Mouse (Mus musculus) CD8-positive naive resting alpha-beta T cell, adult 2 months (primary cell): ENCODE results near the gene Pfkfb2.
"Not testable (repeated sequence)": the region's sequence is repeated elsewhere in the genome, so short reads cannot be mapped to it uniquely, and the experiment has no call there.

Experiments used
- DNase-seq, 2 experiments: peaks; one replicate each; pipeline ENCODE4 v3.0.0; 2022; ENCODE audit warnings: low read depth in 2 of 2, low spot score in 2 of 2

Gene Pfkfb2

DNA sequence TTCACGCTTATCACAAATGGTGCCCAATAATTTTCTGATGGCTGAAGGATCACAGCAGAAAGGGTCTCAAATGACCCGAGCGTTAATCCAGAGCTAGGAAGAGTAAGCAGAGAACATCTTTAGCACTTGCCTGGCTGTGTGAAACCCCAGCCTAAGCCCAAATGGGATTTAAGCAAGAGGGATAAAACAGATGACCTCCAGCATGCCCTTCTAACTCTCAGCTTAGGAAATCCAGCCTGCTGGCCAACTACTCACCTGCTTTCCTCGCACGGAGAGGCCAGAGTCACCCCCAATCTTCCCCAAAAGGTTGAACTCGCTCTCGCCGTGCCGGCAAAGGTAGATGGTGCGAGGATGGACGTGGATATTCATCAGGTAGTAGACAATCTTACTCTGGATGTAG lies 27.1 kb downstream of the Pfkfb2 start:
- DNase-seq = no peak

DNA sequence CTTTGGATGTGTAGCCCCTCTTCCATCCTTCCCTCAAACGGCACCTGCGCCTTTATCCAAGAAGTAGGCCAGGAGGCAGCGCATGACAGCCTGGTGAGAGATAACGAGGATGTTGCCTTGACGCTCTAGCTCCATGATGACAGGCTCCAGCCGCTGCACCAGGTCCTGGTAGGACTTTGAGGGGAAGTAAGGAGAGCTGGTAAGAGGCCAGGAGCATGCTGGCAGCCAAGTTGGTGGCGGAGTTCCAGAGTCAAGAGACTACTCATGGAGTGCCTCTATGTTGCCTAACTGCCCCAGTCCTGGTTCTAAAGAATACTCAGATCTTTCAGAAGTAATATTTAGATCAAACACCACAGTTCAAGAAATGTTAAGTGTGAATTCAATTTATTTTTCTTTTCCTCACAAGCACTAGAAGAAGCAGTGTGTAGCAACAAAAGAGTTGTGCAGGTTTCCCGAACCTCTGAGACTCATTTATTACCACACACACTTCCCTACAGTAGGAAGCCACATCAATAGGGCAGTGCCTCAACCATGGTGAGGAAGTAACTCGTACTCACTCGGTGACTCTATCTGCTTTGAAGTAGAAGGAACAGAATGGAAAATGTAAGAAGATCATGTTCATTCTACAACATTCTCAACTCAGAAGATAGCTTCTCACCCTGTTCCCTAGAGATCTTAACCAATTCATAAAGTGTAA lies 29.0 kb downstream of the Pfkfb2 start:
- DNase-seq = no peak

DNA sequence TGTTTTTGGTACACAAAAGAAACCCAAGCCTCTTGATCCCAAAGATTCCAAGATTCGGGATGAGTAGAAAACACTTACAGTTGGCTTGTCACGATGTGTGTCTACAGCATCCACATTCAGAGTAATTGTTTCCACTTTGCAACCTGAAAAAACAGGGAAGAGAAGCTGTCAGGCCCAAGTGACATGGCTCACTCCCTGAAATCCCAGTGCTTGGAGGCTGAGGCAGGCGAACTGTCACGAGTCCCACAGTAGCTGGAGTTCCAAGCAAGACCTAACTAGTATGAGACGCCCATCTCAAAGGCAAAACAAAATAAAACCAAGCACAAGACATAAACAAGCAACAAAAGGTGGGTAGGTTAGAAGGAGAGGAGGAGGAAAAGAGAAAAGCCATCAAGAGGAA lies 30.5 kb downstream of the Pfkfb2 start:
- no peak for DNase-seq

DNA sequence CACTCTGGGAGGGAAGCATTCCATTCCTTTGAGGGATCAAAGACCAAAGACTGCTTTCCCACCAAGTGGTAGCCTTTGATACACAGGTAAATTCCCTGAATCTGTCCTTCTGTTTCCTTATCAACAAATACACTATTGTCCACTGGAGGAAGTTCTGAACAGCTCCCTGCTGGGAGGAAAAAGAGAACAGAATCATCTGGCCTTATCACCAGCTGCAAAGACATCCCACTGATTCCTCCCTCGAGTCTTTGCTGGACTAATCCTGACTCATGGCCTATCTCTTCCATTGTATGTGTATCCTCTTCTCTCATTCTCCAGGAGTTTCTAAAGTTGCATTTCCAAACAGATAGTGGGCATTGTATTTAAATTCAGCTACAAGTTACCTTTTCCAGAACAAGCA lies 45.1 kb downstream of the Pfkfb2 start:
- no peak for DNase-seq

DNA sequence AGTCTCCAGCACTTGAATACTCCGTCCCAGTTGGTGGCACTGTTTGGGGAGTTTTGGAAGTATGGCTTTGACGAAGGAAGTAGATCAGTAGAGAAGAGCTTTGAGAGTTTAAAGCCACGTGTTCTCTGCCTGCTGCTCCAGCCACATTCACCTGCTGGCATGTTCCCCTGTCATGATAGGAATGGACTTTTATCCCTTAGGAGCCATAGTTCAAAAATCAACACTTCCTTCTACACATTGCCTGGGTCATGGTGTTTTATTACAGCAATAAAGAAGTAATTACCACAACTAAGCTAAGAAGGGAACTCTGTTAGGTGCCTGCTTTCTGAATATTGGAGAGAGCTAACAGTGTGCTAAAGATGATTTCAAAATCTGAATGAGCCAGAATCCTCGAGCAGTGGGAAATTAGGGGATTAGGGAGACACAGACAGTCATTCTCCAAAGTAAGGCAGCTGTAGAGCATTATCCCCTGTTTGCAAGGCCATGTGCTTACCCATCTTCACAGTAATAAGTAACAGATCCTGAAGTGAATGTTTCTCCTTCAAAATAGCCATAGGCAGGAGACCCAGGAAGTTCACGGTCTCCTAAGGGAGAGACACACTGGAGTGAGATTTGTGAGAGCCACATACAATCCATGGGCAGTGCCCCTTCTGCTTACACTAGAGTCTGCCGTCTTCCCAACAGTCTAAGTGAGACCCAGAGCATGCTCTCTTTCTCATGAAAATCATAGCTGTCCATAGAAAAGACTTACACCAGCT lies 47.2 kb downstream of the Pfkfb2 start:
- no peak for DNase-seq

DNA sequence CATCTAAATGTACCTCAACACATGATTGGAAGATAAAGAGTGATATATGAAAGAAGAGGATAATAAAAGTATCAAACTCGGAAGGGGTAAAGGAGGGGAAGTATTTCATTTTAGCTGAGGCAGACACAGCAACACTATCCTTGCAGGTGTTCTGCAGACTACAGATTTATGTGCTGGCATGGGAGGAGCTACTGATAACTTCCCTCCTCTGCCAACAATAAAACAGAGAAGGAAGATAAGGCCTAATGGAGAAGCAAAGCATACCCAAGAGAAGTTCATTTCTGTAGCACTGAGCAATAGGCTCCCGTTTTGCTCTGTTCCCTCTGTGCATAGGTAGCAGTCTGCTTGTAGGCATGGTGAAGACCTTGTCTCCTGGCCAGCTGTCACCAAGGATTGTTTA lies 48.0 kb downstream of the Pfkfb2 start:
- no peak for DNase-seq

DNA sequence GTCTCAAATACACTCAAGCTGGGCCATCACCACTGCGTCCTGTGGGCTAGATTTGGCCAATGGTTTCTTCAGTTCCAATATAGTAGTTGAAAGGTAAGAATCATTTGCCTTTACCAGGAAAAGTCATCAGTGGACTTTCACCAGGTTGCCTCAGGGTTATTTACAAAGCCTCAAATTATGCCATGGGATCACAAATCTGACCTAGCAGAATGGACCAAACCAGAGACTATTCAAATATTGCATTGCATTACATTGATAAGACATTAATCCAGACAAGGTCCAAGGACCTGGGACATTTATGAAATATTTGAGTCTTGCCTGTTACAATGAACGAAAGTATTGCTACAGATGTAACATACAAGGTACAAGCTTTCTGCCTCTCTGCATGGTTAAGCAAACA lies 50.5 kb downstream of the Pfkfb2 start:
- no peak for DNase-seq

DNA sequence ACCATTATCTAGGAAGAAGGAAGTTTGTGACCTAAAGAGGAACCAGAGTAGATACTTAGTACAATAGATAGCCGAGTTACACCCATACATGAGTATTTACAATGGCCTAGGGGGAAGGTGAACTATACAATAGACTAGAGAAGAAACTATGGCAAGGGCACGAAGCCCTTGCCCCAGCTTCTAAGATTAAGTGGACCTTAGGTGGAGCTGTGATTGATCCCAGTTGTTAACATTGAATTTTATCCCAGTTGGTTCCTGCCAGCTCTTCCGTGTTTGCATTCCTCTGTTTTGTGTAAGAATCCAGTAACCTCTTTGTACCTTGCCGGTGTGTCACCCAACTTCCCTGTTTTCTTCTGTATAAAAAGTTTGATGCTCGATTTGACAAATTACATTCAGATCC lies 65.5 kb downstream of the Pfkfb2 start:
- DNase-seq = not testable (repeated sequence)

DNA sequence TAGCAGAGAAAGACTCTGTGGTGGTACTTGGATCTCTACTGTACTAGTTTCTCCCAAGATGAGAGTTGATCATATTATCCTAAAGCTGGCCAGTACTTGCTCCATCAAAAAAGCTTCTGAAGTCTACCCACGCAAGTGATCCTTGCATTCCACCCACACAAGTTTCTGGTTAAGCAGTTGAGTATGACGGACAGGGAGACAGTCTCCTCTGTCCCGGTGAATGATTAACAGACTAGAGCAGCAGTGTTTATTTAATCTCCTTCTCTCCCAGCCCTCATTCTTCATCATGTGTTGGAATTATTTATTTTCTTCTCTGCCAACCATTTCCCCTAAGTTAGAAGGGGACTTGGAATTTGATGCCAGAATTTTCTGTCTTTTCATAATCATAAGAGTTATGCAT lies 67.6 kb downstream of the Pfkfb2 start, which contains the start of gene C4bp:
C4bp (minus strand) TSS at position 179 of the 400 bp plus-strand sequence.
- DNase-seq = no peak

DNA sequence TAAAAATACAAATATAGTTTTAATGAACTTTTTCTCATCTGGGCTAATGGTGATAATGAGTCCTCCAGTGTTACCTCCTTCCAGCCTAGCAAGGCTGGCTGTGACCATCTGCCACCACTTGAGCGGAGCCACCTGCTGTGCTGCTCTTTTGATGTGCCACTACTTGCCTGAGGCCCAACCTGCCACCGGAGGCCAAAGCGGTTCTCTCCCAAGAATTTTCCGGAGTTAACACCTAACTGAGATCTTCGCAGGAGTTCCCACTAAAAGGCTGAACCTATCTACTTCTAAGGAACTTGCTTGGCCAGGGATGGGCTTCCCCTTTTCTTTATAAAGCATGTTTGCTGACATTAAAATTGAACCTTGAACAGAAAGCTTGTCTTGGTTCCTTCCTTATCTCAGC lies 69.4 kb downstream of the Pfkfb2 start:
- DNase-seq = not testable (repeated sequence)

DNA sequence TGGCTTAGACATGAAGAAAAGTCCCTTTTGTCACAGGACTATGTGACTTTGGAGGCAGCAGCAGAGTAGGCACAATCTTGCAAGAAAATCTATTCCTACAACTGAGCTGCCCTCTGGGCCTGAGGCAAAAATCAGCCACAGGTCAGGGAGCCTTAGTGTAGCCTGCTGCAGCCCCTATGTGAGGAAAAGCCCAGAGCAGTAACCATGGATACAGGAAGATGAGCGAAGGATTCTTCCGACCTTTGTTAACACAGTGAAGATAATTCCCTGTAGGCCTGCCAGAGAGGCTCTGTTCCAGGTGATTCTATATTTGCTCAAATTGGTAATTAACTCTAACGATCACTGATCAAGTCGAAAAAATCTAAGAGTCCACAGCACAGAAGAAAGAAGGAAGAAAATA lies 85.0 kb downstream of the Pfkfb2 start:
- no peak for DNase-seq

DNA sequence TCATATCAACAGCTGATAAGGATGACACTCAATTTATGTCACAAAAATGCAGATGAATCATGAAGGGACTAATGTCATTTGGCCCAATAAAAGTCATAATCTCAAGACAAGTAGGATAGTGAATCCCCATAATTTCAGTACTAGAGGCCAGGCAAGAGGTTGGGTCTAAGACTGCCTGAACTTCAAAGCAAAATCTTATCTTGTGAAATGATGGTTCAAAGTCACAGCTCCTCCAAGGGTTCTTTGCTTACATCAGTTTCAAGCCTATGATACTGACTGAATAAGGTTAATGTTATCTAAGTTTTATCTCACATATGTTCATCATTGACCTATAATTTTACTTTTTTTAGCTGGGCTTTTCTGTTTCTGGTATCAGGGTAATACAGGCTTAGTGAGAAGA lies 88.1 kb downstream of the Pfkfb2 start:
- no peak for DNase-seq
